ENCODE assay signal across 19 mouse cellular contexts in genomic region chr1:130764027-130764461, GRCm38 (mm10). TPM values are rescaled to one million over a fixed set of nuclear protein-coding genes. Genes with fewer than 3 reads are reported as not detected.
A peak's percentile ranks its signal among the peaks of the same experiment; 100 is the strongest.
DNase-seq lines count a peak whose midpoint lies in the region; ATAC-seq and TF ChIP-seq lines count a peak whose summit lies in the region.
"Had no signal": no experiment of that assay in that cellular context is flagged by ENCODE, and none has a peak within 500 bp of the region (broad histone marks: within the 10 kb centered on the region; RNA-seq: fewer than 3 reads in every experiment).

No protein-coding gene starts in this region.

- no peak overlapping the region for H3K9ac ChIP-seq in kidney, postnatal 0 days (ENCODE audit: low read depth, low read length)
- H3K9ac ChIP-seq in intestine, embryonic 16.5 days (ENCODE audit: low read depth, low read length), result peak overlapping the region; percentile 25; the same call in 1 of the 2 replicates
- no peak overlapping the region for H3K9ac ChIP-seq in lung, embryonic 16.5 days (ENCODE audit: low read length)
- H3K9ac ChIP-seq in stomach, embryonic 16.5 days (ENCODE audit: low read length), result no peak overlapping the region
- H3K9ac ChIP-seq in forebrain, embryonic 12.5 days, result no peak overlapping the region
- H3K9ac ChIP-seq: forebrain, embryonic 13.5 days; neural tube, embryonic 12.5 days had no signal

- no peaks in the 10 kb centered on the region for H3K27me3 ChIP-seq in kidney, postnatal 0 days (ENCODE audit: insufficient read depth, low read length)
- H3K27me3 ChIP-seq in intestine, embryonic 16.5 days (replicated peaks; ENCODE audit: control insufficient read depth, insufficient read depth, low read length), result no peaks in the 10 kb centered on the region
- no peaks in the 10 kb centered on the region for H3K27me3 ChIP-seq in lung, embryonic 16.5 days (ENCODE audit: control insufficient read depth, insufficient read depth, low read depth, low read length)
- H3K27me3 ChIP-seq in stomach, embryonic 16.5 days (ENCODE audit: control insufficient read depth, insufficient read depth, low read length), result no peaks in the 10 kb centered on the region
- H3K27me3 ChIP-seq in forebrain, embryonic 12.5 days, result no peaks in the 10 kb centered on the region
- no peaks in the 10 kb centered on the region for H3K27me3 ChIP-seq in hindbrain, embryonic 10.5 days (ENCODE audit: insufficient read depth, poor library complexity, severe bottlenecking)
- H3K27me3 ChIP-seq: forebrain, embryonic 13.5 days; neural tube, embryonic 12.5 days had no signal

- H3K4me1 ChIP-seq in kidney, postnatal 0 days (replicated peaks; ENCODE audit: insufficient read depth, low read length), result no peaks in the 10 kb centered on the region
- H3K4me1 ChIP-seq in intestine, embryonic 16.5 days (ENCODE audit: control insufficient read depth, insufficient read depth, low read length), result peaks cover 9% of the 10 kb centered on the region
- H3K4me1 ChIP-seq in lung, embryonic 16.5 days (replicated peaks; ENCODE audit: control insufficient read depth, insufficient read depth, low read length), result peaks cover 16% of the 10 kb centered on the region
- no peaks in the 10 kb centered on the region for H3K4me1 ChIP-seq in stomach, embryonic 16.5 days (ENCODE audit: control insufficient read depth, insufficient read depth, low read length)
- no peaks in the 10 kb centered on the region for H3K4me1 ChIP-seq in forebrain, embryonic 12.5 days
- no peaks in the 10 kb centered on the region for H3K4me1 ChIP-seq in hindbrain, embryonic 10.5 days (replicated peaks)
- H3K4me1 ChIP-seq: forebrain, embryonic 13.5 days; neural tube, embryonic 12.5 days had no signal

- WGBS in kidney, postnatal 0 days, result 81% methylated on average over 12 of the region's 12 CpGs
- WGBS in intestine, embryonic 16.5 days, result 48% methylated on average over 12 of the region's 12 CpGs
- WGBS in lung, embryonic 16.5 days, result 53% methylated on average over 12 of the region's 12 CpGs
- 56% methylated on average over 12 of the region's 12 CpGs for WGBS in stomach, embryonic 16.5 days
- WGBS in forebrain, embryonic 12.5 days, result 92% methylated on average over 12 of the region's 12 CpGs
- 86% methylated on average over 12 of the region's 12 CpGs for WGBS in hindbrain, embryonic 10.5 days

- no peak for DNase-seq in kidney, postnatal 0 days (ENCODE audit: low spot score)
- DNase-seq in kidney, adult 18-20 months, result no peak
- DNase-seq in left cerebral cortex, postnatal 10 days (ENCODE audit: extremely low spot score in 1 of 2, low spot score in 2 of 2), result no peak
- no peak for DNase-seq in hindbrain, embryonic 10.5 days (ENCODE audit: low spot score)
- DNase-seq: cerebellum, adult 11-12 months; gastrocnemius, adult 2 months; heart, postnatal 4 days; kidney, adult 8-10 months; left cerebral cortex, postnatal 4 days; right cerebral cortex, adult 18-20 months had no signal

- H3K4me2 ChIP-seq in kidney, postnatal 0 days (ENCODE audit: low read length), result no peak overlapping the region
- H3K4me2 ChIP-seq in intestine, embryonic 16.5 days (ENCODE audit: low read depth, low read length), result peak overlapping the region; percentile 44
- peak overlapping the region; percentile 16 for H3K4me2 ChIP-seq in lung, embryonic 16.5 days (ENCODE audit: low read depth, low read length)
- peak overlapping the region; percentile 26; the same call in 1 of the 2 replicates for H3K4me2 ChIP-seq in stomach, embryonic 16.5 days (ENCODE audit: low read depth, low read length)
- H3K4me2 ChIP-seq in forebrain, embryonic 12.5 days, result no peak overlapping the region
- H3K4me2 ChIP-seq: forebrain, embryonic 13.5 days; heart, embryonic 11.5 days; neural tube, embryonic 12.5 days had no signal

- H3K36me3 ChIP-seq in kidney, postnatal 0 days (ENCODE audit: insufficient read depth, low read length), result no peaks in the 10 kb centered on the region
- no peaks in the 10 kb centered on the region for H3K36me3 ChIP-seq in intestine, embryonic 16.5 days (ENCODE audit: control insufficient read depth, insufficient read depth, low read length)
- no peaks in the 10 kb centered on the region for H3K36me3 ChIP-seq in lung, embryonic 16.5 days (ENCODE audit: control insufficient read depth, insufficient read depth, low read length)
- no peaks in the 10 kb centered on the region for H3K36me3 ChIP-seq in stomach, embryonic 16.5 days (ENCODE audit: control insufficient read depth, insufficient read depth, low read length)
- H3K36me3 ChIP-seq in forebrain, embryonic 12.5 days (replicated peaks), result no peaks in the 10 kb centered on the region
- H3K36me3 ChIP-seq in hindbrain, embryonic 10.5 days, result no peaks in the 10 kb centered on the region
- H3K36me3 ChIP-seq: neural tube, embryonic 12.5 days had no signal

- 0 out of 2 replicates have a peak, but pooled peaks have one; percentile 33 for ATAC-seq in kidney, postnatal 0 days (replicated peaks; ENCODE audit: low FRiP score, low read depth)
- ATAC-seq in intestine, embryonic 16.5 days, result peak; percentile 92
- ATAC-seq in lung, embryonic 16.5 days (ENCODE audit: low read depth), result peak; percentile 97
- peak; percentile 93 for ATAC-seq in stomach, embryonic 16.5 days (ENCODE audit: insufficient read depth, low FRiP score)
- ATAC-seq in forebrain, embryonic 12.5 days (ENCODE audit: low FRiP score), result no peak
- ATAC-seq: forebrain, embryonic 13.5 days; midbrain, embryonic 16.5 days had no signal

- H3K9me3 ChIP-seq in kidney, postnatal 0 days (replicated peaks; ENCODE audit: low read length), result no peaks in the 10 kb centered on the region
- no peaks in the 10 kb centered on the region for H3K9me3 ChIP-seq in intestine, embryonic 16.5 days (ENCODE audit: control insufficient read depth, low read length)
- no peaks in the 10 kb centered on the region for H3K9me3 ChIP-seq in lung, embryonic 16.5 days (ENCODE audit: control insufficient read depth, low read length)
- H3K9me3 ChIP-seq in stomach, embryonic 16.5 days (replicated peaks; ENCODE audit: control insufficient read depth, low read length), result no peaks in the 10 kb centered on the region
- no peaks in the 10 kb centered on the region for H3K9me3 ChIP-seq in forebrain, embryonic 12.5 days
- no peaks in the 10 kb centered on the region for H3K9me3 ChIP-seq in hindbrain, embryonic 10.5 days
- H3K9me3 ChIP-seq: forebrain, embryonic 13.5 days; neural tube, embryonic 12.5 days had no signal

- intact Hi-C loops in left cerebral cortex, postnatal 10 days (cut with DNase I), result no loop called here

- no peak for TF ChIP-seq CTCF in kidney, postnatal 0 days (IDR thresholded peaks at IDR 0.05; ENCODE audit: low read depth)

- no peak overlapping the region for H3K4me3 ChIP-seq in kidney, postnatal 0 days (replicated peaks; ENCODE audit: low read depth, low read length)
- H3K4me3 ChIP-seq in intestine, embryonic 16.5 days (ENCODE audit: low read length), result peak overlapping the region; percentile 7; the same call in 1 of the 2 replicates
- no peak overlapping the region for H3K4me3 ChIP-seq in lung, embryonic 16.5 days (ENCODE audit: low read length)
- no peak overlapping the region for H3K4me3 ChIP-seq in stomach, embryonic 16.5 days (replicated peaks; ENCODE audit: low read length)
- no peak overlapping the region for H3K4me3 ChIP-seq in forebrain, embryonic 12.5 days (replicated peaks)
- no peak overlapping the region for H3K4me3 ChIP-seq in hindbrain, embryonic 10.5 days
- H3K4me3 ChIP-seq: forebrain, embryonic 13.5 days; gastrocnemius, adult 2 months; neural tube, embryonic 12.5 days had no signal

- H3K27ac ChIP-seq in kidney, postnatal 0 days, result no peak overlapping the region
- peak overlapping the region; percentile 71 for H3K27ac ChIP-seq in intestine, embryonic 16.5 days (ENCODE audit: low read length)
- peak overlapping the region; percentile 97 for H3K27ac ChIP-seq in lung, embryonic 16.5 days (ENCODE audit: low read length)
- peak overlapping the region; percentile 84 for H3K27ac ChIP-seq in stomach, embryonic 16.5 days (ENCODE audit: low read length)
- H3K27ac ChIP-seq in forebrain, embryonic 12.5 days, result no peak overlapping the region
- H3K27ac ChIP-seq in hindbrain, embryonic 10.5 days, result no peak overlapping the region
- H3K27ac ChIP-seq: forebrain, embryonic 13.5 days; gastrocnemius, adult 2 months; neural tube, embryonic 12.5 days had no signal

RNA-seq across cellular contexts. Expression of gene AA986860, which starts 32.3 kb away (rescaled TPM):
- 15.3 and 17.7 TPM in 2 replicates for polyA plus RNA-seq in kidney, postnatal 0 days (2015; fragmentation: Nextera tagmentation; extraction: Ambion mirVana)
- polyA plus RNA-seq in intestine, embryonic 16.5 days (2015; fragmentation: Nextera tagmentation; extraction: Ambion mirVana), result 74.7 and 81.2 TPM in 2 replicates
- polyA plus RNA-seq in lung, embryonic 16.5 days (2015; fragmentation: Nextera tagmentation; extraction: Ambion mirVana), result 21.0 and 21.2 TPM in 2 replicates
- 44.2 and 52.0 TPM in 2 replicates for polyA plus RNA-seq in stomach, embryonic 16.5 days (2015; fragmentation: Nextera tagmentation; extraction: Ambion mirVana)
- 0.33 and 0.45 TPM in 2 replicates for polyA plus RNA-seq in forebrain, embryonic 12.5 days (2016; fragmentation: Nextera tagmentation; extraction: Ambion mirVana)
- total RNA-seq in left cerebral cortex, postnatal 10 days (2021), result 1 to 10 TPM in 1 of 2 experiments, under 1 TPM in 1; 0.92 to 1.0 TPM
- 0.51 and 0.73 TPM in 2 replicates for polyA plus RNA-seq in hindbrain, embryonic 10.5 days (2016; fragmentation: Nextera tagmentation; extraction: Ambion mirVana)

RNA-seq across cellular contexts. Expression of gene Pfkfb2, which starts 35.0 kb away (rescaled TPM):
- polyA plus RNA-seq in kidney, postnatal 0 days (2015; fragmentation: Nextera tagmentation; extraction: Ambion mirVana), result 6.7 and 7.3 TPM in 2 replicates
- 12.1 and 12.4 TPM in 2 replicates for polyA plus RNA-seq in intestine, embryonic 16.5 days (2015; fragmentation: Nextera tagmentation; extraction: Ambion mirVana)
- 10.7 and 11.5 TPM in 2 replicates for polyA plus RNA-seq in lung, embryonic 16.5 days (2015; fragmentation: Nextera tagmentation; extraction: Ambion mirVana)
- 11.3 and 11.6 TPM in 2 replicates for polyA plus RNA-seq in stomach, embryonic 16.5 days (2015; fragmentation: Nextera tagmentation; extraction: Ambion mirVana)
- 14.0 and 14.3 TPM in 2 replicates for polyA plus RNA-seq in forebrain, embryonic 12.5 days (2016; fragmentation: Nextera tagmentation; extraction: Ambion mirVana)
- 10 to 100 TPM; 42.5 to 43.7 TPM for total RNA-seq in left cerebral cortex, postnatal 10 days (2021)
- 5.3 and 6.7 TPM in 2 replicates for polyA plus RNA-seq in hindbrain, embryonic 10.5 days (2016; fragmentation: Nextera tagmentation; extraction: Ambion mirVana)

RNA-seq across cellular contexts. Expression of gene Fcamr, which starts 36.7 kb away (rescaled TPM):
- 0.08 TPM in 1 of 2 replicates, not detected in the other for polyA plus RNA-seq in kidney, postnatal 0 days (2015; fragmentation: Nextera tagmentation; extraction: Ambion mirVana)
- polyA plus RNA-seq in intestine, embryonic 16.5 days (2015; fragmentation: Nextera tagmentation; extraction: Ambion mirVana), result 0.10 and 0.20 TPM in 2 replicates
- polyA plus RNA-seq in lung, embryonic 16.5 days (2015; fragmentation: Nextera tagmentation; extraction: Ambion mirVana), result 0.11 TPM in 1 of 2 replicates, not detected in the other
- polyA plus RNA-seq in stomach, embryonic 16.5 days (2015; fragmentation: Nextera tagmentation; extraction: Ambion mirVana), result 0.42 and 0.56 TPM in 2 replicates
- not detected in 2 replicates for polyA plus RNA-seq in forebrain, embryonic 12.5 days (2016; fragmentation: Nextera tagmentation; extraction: Ambion mirVana)
- total RNA-seq in left cerebral cortex, postnatal 10 days (2021), result not detected
- not detected in 2 replicates for polyA plus RNA-seq in hindbrain, embryonic 10.5 days (2016; fragmentation: Nextera tagmentation; extraction: Ambion mirVana)
- total RNA-seq: layer of hippocampus, adult 8-10 months; left cerebral cortex, postnatal 4 days had no signal
- polyA plus RNA-seq: forebrain, embryonic 13.5 days; midbrain, embryonic 16.5 days; neural tube, embryonic 12.5 days had no signal

RNA-seq across cellular contexts. Expression of gene Yod1, which starts 46.9 kb away (rescaled TPM):
- 9.7 and 11.5 TPM in 2 replicates for polyA plus RNA-seq in kidney, postnatal 0 days (2015; fragmentation: Nextera tagmentation; extraction: Ambion mirVana)
- 8.5 and 9.9 TPM in 2 replicates for polyA plus RNA-seq in intestine, embryonic 16.5 days (2015; fragmentation: Nextera tagmentation; extraction: Ambion mirVana)
- 15.6 and 17.0 TPM in 2 replicates for polyA plus RNA-seq in lung, embryonic 16.5 days (2015; fragmentation: Nextera tagmentation; extraction: Ambion mirVana)
- polyA plus RNA-seq in stomach, embryonic 16.5 days (2015; fragmentation: Nextera tagmentation; extraction: Ambion mirVana), result 14.9 and 15.8 TPM in 2 replicates
- 18.0 and 18.9 TPM in 2 replicates for polyA plus RNA-seq in forebrain, embryonic 12.5 days (2016; fragmentation: Nextera tagmentation; extraction: Ambion mirVana)
- 10 to 100 TPM; 10.3 to 10.4 TPM for total RNA-seq in left cerebral cortex, postnatal 10 days (2021)
- 11.4 and 13.3 TPM in 2 replicates for polyA plus RNA-seq in hindbrain, embryonic 10.5 days (2016; fragmentation: Nextera tagmentation; extraction: Ambion mirVana)

RNA-seq across cellular contexts. Expression of gene Gm29427, which starts 48.4 kb away (rescaled TPM):
- polyA plus RNA-seq in kidney, postnatal 0 days (2015; fragmentation: Nextera tagmentation; extraction: Ambion mirVana), result not detected in 2 replicates
- 0.07 TPM in 1 of 2 replicates, not detected in the other for polyA plus RNA-seq in intestine, embryonic 16.5 days (2015; fragmentation: Nextera tagmentation; extraction: Ambion mirVana)
- not detected in 2 replicates for polyA plus RNA-seq in lung, embryonic 16.5 days (2015; fragmentation: Nextera tagmentation; extraction: Ambion mirVana)
- polyA plus RNA-seq in stomach, embryonic 16.5 days (2015; fragmentation: Nextera tagmentation; extraction: Ambion mirVana), result 0.09 TPM in 1 of 2 replicates, not detected in the other
- polyA plus RNA-seq in forebrain, embryonic 12.5 days (2016; fragmentation: Nextera tagmentation; extraction: Ambion mirVana), result not detected in 2 replicates
- not detected for total RNA-seq in left cerebral cortex, postnatal 10 days (2021)
- polyA plus RNA-seq in hindbrain, embryonic 10.5 days (2016; fragmentation: Nextera tagmentation; extraction: Ambion mirVana), result not detected in 2 replicates
- total RNA-seq: heart, postnatal 4 days; left cerebral cortex, postnatal 4 days had no signal
- polyA plus RNA-seq: forebrain, embryonic 13.5 days; heart, embryonic 11.5 days; midbrain, embryonic 16.5 days; neural tube, embryonic 12.5 days had no signal

Comparison
In these comparisons a context has a peak if more than half of its experiments do, and no peak if none do; other contexts are left out.
1. H3K27ac ChIP-seq: peak in intestine, embryonic 16.5 days (single experiment), lung, embryonic 16.5 days (single experiment) and stomach, embryonic 16.5 days (single experiment); none in kidney, postnatal 0 days (single experiment), forebrain, embryonic 12.5 days (single experiment) and hindbrain, embryonic 10.5 days (single experiment).
2. H3K4me2 ChIP-seq: peak in intestine, embryonic 16.5 days (single experiment), lung, embryonic 16.5 days (single experiment) and stomach, embryonic 16.5 days (single experiment); none in kidney, postnatal 0 days (single experiment) and forebrain, embryonic 12.5 days (single experiment).